Mouse (Mus musculus) hindbrain, embryonic 10.5 days (tissue): ENCODE measurements around the gene Yipf2. TPM values are rescaled to one million over a fixed set of nuclear protein-coding genes. Genes with fewer than 3 reads are reported as not detected.

Source experiments
- DNase-seq: peaks from one replicate; pipeline ENCODE4 v3.0.0-alpha.2; 2017; ENCODE audit warnings: low spot score
- H3K27ac ChIP-seq: fragments of 300-500 bp; sonication (generic); 2 replicates; pipeline ENCODE4 v1.5.1; 2016; ENCODE audit warnings: mild to moderate bottlenecking, moderate library complexity
- H3K27me3 ChIP-seq: fragments of 300-500 bp; sonication (generic); 2 replicates; pipeline ENCODE4 v1.6.1; 2016; ENCODE audit warnings: mild to moderate bottlenecking; ENCODE audit not compliant: poor library complexity, insufficient read depth, severe bottlenecking
- H3K36me3 ChIP-seq: fragments of 300-500 bp; sonication (generic); 2 replicates; pipeline ENCODE4 v1.6.1; 2016; ENCODE audit warnings: mild to moderate bottlenecking, moderate library complexity
- H3K4me1 ChIP-seq: fragments of 300-500 bp; sonication (generic); replicated peaks from 2 replicates; pipeline ENCODE4 v1.6.1; 2016; ENCODE audit warnings: mild to moderate bottlenecking
- H3K4me3 ChIP-seq: fragments of 300-500 bp; sonication (generic); 2 replicates; pipeline ENCODE4 v1.5.1; 2016; ENCODE audit warnings: mild to moderate bottlenecking, moderate library complexity
- H3K9me3 ChIP-seq: fragments of 300-500 bp; sonication (generic); 2 replicates; pipeline ENCODE4 v1.6.1; 2016; ENCODE audit warnings: mild to moderate bottlenecking, moderate library complexity
- WGBS: fragments of 180-500 bp; shearing (Covaris S2); methylation state at CpG from one replicate; pipeline ENCODE4 v1.1.7; 2016; 5-methylcytosine and 5-hydroxymethylcytosine counted together
- polyA plus RNA-seq: library from polyadenylated mRNA; unstranded; fragments of >200 nt; fragmentation: Nextera tagmentation; extraction: Ambion mirVana; gene quantifications from 2 replicates; pipeline ENCODE4 v1.2.1, GENCODE M21; 2016

Gene Yipf2
- polyA plus RNA-seq, 1 experiment from 2014 or later: 23.7 TPM

DNA sequence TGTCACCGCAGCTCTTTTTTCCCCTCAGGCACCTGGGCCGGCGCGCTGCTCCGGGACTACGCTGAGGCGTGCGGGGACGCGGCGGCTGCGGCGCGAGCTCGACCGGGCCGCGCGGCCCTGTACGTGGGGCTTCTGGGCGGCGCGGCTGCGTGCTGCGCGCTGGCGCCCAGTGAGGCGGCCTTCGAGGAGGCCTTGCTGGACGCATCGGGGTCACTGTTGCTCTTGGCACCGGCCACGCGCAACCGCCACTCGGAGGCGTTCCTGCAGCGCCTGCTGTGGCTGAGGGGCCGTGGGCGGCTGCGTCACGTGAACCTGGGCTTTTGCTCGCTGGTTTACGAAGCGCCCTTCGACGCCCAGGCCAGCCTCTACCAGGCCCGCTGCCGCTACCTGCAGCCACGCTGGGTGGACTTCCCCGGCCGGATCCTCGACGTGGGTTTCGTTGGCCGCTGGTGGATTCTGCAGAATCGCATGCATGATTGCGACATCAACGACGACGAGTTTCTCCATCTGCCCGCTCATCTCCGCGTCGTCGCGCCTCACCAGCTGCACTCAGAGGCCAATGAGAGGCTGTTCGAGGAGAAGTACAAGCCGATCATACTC, 594 bp upstream of the Yipf2 start:
- 3% methylated on average over 69 of the region's 69 CpGs for WGBS
- Histone ChIP-seq H3K4me1 (peaks cover 34% of the 10 kb centered on the region), H3K4me3 (peak overlapping the region; percentile 99), H3K27me3 (no peaks in the 10 kb centered on the region), H3K27ac (peak overlapping the region; percentile 90), H3K36me3 (peaks cover 61% of the 10 kb centered on the region), H3K9me3 (no peaks in the 10 kb centered on the region)
- no peak for DNase-seq

DNA sequence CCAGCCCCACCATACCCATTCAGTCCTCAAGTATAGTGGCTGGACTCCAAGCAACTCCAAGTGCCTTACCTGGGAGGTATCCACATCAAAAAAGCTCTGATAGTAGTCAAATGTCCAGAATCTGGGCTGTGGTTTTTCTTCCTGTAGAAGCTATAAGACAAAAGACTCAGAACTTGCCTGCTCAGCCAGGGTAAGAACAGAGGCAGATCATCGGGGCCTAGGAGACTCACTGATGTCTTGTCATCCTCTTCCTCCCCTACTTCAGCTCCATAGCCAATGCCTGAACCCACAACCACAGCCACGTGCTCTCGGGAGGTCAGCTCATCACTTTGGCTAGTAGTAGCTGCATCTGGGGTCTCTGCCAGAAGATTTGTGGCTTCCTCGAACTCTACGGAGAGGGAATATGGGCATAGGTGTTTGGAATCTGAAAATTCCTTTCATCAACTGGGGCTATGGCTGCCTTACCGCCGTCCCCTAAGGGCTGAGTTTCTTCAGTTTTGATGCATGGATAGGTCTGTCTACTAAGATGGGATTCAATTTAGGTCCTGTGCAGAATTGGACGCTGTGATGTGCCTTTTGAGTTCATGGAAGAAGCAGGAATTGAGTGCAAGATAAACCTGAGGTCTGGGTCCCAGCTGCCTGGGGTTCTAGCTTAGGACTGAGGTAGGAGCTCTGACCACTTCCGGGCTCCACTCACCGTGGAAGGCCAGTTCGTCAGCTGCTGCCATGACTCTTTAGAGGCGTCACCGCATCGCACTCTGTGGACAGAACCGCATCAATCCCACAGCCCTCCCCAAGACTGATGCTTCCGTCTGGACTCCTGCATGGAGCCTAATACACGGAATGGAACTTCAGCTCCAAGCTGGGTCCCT, 561 bp downstream of the Yipf2 start:
- WGBS: 21% methylated on average over 17 of the region's 17 CpGs
- Histone ChIP-seq H3K4me1 (peaks cover 34% of the 10 kb centered on the region), H3K36me3 (peaks cover 73% of the 10 kb centered on the region)

DNA sequence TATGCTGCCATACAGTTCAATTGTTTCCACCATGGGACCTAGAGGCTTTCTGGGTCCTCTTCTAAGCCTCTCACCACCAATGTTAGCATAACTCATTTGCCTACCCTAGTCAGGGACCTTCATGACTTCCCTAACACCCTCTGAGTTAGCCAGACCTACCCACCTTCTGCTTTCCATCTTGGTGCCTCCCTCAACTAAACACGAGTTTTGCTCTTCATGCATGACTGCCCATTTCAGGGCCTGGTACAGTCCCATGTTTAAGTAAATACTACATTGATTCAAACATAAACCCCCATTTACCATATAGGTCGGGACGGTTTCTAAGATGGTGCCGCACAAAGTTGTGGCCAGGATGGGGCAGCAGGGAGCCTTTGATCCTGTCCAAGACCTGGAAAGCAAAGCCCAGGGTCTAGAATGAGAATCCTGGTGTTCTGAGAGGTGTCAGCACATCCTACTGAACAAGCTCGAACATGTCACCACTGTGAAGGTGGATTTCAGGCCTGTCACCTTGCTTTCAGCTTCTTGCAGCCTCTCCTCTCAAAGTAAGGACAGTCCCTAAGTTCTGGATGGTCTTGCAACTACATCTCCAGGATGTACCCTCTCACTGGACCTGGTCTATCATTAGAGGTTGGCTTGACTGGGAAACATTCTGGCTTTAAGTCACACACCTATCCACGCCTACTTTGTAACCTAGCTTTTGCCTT, 1.3 kb downstream of the Yipf2 start:
- peak overlapping the region; percentile 99 for H3K4me3 ChIP-seq
- 87% methylated on average over 6 of the region's 6 CpGs for WGBS
- no peak overlapping the region for H3K27ac ChIP-seq
- peaks cover 34% of the 10 kb centered on the region for H3K4me1 ChIP-seq
- no peak for DNase-seq
- H3K9me3 ChIP-seq: no peaks in the 10 kb centered on the region
- H3K27me3 ChIP-seq: no peaks in the 10 kb centered on the region
- H3K36me3 ChIP-seq: peaks cover 74% of the 10 kb centered on the region

More for the DNA sequence above, 561 bp downstream of the Yipf2 start:
- H3K27me3 ChIP-seq: no peaks in the 10 kb centered on the region
- DNase-seq: no peak
- H3K9me3 ChIP-seq: no peaks in the 10 kb centered on the region
- H3K4me3 ChIP-seq: peak overlapping the region; percentile 99
- H3K27ac ChIP-seq: peak overlapping the region; percentile 90

DNA sequence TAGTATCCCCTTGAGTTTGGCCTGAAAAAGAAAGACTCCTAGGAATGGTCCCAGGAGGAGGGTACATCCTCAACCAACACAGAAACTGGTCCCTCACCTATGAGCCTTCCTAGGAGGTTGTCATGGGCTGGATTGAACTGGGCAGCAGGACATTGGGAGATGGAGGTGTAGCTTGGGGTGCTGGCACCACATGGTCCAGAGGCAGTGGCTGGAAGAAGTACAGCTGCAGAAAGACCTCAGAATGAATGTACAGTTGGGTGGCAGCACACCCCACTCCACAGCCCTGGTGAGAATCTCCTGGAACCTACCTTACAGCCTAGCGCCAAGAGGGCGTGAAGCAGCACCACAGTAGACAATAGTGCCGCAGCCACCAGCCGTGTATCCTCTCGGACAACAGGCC, 3.1 kb downstream of the Yipf2 start:
- no peak overlapping the region for H3K27ac ChIP-seq
- H3K36me3 ChIP-seq: peaks cover 74% of the 10 kb centered on the region
- 93% methylated on average over 5 of the region's 5 CpGs for WGBS
- H3K27me3 ChIP-seq: no peaks in the 10 kb centered on the region
- H3K9me3 ChIP-seq: no peaks in the 10 kb centered on the region
- H3K4me3 ChIP-seq: no peak overlapping the region
- H3K4me1 ChIP-seq: peaks cover 30% of the 10 kb centered on the region
- DNase-seq: no peak

DNA sequence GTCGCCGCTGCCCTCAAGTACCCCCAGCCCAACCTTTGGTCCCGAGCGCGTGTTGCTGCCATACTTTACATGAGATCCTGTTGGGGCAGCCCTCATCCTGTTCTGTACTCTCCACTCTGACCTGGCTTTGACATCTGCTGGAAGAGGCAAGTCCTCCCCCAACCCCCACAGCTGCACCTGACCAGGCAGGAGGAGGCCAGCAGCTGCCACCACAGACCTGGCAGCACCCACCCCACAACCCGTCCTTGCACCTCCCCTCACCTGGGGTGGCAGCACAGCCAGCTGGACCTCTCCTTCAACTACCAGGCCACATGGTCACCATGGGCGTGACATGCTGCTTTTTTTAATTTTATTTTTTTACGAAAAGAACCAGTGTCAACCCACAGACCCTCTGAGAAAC, 4.3 kb downstream of the Yipf2 start:
- WGBS: 91% methylated on average over 8 of the region's 8 CpGs

DNA sequence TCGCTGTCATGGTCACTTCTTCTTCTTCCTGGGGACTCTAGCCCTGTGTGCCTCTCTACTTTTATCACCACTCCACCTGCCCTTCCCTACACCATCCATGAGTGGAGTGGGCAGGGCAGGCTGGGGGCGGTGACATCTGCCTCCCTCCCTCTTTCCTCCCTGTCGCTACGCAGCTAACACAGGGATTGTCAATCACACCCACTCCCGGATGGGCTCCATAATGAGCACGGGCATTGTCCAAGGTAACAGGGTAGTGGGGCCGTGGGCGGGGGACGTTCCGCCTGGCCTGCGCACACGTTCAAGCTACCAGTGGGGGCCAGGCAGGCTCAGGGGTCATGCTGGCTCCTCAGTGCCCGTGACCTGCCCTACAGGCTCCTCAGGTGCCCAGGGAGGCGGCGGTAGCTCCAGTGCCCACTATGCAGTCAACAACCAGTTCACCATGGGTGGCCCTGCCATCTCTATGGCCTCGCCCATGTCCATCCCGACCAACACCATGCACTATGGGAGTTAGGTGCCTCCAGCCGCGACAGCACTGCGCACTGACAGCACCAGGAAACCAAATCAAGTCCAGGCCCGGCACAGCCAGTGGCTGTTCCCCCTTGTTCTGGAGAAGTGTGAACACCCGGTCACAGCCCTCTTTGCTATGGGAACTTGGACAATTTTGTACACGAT, 4.8 kb downstream of the Yipf2 start:
- H3K4me1 ChIP-seq: peaks cover 14% of the 10 kb centered on the region
- WGBS: 89% methylated on average over 23 of the region's 23 CpGs
- no peaks in the 10 kb centered on the region for H3K9me3 ChIP-seq
- H3K27ac ChIP-seq: no peak overlapping the region
- H3K27me3 ChIP-seq: no peaks in the 10 kb centered on the region
- no peak overlapping the region for H3K4me3 ChIP-seq
- peaks cover 86% of the 10 kb centered on the region for H3K36me3 ChIP-seq
- no peak for DNase-seq

More for the DNA sequence above, 4.3 kb downstream of the Yipf2 start:
- no peak overlapping the region for H3K4me3 ChIP-seq
- no peak overlapping the region for H3K27ac ChIP-seq
- no peaks in the 10 kb centered on the region for H3K27me3 ChIP-seq
- no peaks in the 10 kb centered on the region for H3K9me3 ChIP-seq
- peaks cover 81% of the 10 kb centered on the region for H3K36me3 ChIP-seq
- no peak for DNase-seq
- H3K4me1 ChIP-seq: peaks cover 18% of the 10 kb centered on the region

DNA sequence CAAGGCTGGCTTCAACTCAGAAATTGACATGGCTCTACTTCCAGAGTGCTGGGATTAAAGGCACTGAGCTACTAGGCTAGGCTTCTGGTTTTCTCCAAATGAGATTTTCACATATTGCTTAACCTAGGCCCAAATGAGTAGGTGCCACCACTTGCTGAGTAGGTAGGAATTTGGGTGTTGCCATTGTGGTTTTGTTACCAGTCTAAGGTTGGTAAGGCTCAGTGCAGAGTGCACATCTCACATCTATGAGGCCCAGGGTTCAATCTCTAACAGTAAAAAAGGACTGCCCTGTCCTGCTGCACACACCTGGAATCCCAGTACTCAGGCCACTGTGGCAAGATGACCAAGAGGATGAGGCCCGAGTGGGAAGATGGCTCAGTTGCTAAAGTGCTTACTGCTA, 7.2 kb downstream of the Yipf2 start:
- DNase-seq: no peak
- Histone ChIP-seq H3K9me3 (no peaks in the 10 kb centered on the region), H3K27ac (no peak overlapping the region), H3K4me1 (no peaks in the 10 kb centered on the region), H3K36me3 (peaks cover 100% of the 10 kb centered on the region), H3K4me3 (no peak overlapping the region), H3K27me3 (no peaks in the 10 kb centered on the region)
- 92% methylated on average over 1 of the region's 1 CpGs for WGBS

DNA sequence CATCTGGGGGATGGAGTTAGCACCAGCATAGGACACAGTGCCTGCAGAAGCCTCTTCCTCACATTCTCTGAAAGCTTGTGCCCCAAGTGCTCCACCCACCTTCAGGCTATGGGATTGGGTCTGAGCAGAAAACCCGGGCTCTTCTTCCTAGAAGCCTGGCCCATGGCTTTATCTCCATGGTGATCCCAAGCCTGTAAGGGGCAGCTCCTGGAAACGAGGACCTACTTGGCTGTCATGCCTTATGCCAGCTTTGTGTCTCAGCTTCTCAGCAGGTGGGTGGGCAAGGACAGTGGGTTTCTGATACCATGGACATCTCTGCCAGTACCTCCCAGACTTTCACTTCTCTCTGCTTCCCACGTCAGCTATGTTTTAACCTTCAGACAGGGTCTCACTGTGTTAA, 14.4 kb downstream of the Yipf2 start:
- no peak for DNase-seq
- WGBS: 80% methylated on average over 3 of the region's 3 CpGs
- Histone ChIP-seq H3K9me3 (no peaks in the 10 kb centered on the region), H3K27ac (no peak overlapping the region), H3K27me3 (no peaks in the 10 kb centered on the region), H3K4me1 (no peaks in the 10 kb centered on the region), H3K4me3 (no peak overlapping the region), H3K36me3 (peaks cover 98% of the 10 kb centered on the region)

DNA sequence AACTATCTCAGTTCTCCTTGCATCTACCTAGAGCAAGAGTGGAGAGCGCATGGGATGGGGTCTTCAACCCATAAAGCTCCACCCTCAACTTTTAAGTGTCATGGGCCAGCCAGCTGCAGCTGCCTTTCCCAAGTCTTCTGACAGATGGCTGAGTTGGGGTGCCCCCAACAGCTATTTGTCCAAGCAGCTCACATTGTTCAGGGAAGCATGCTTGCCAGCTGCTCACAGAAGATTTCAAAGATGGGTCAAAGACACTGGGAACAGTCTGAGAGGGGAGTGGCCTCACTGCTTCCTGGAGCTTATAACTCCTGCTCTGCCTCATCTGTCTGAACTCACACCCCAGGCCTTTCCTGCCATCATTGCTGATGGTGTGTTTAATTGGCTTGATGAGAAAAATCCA, 16.3 kb downstream of the Yipf2 start:
- peaks cover 98% of the 10 kb centered on the region for H3K36me3 ChIP-seq
- no peaks in the 10 kb centered on the region for H3K9me3 ChIP-seq
- no peaks in the 10 kb centered on the region for H3K4me1 ChIP-seq
- no peak overlapping the region for H3K4me3 ChIP-seq
- 100% methylated on average over 1 of the region's 1 CpGs for WGBS
- no peak overlapping the region for H3K27ac ChIP-seq
- DNase-seq: no peak
- no peaks in the 10 kb centered on the region for H3K27me3 ChIP-seq

DNA sequence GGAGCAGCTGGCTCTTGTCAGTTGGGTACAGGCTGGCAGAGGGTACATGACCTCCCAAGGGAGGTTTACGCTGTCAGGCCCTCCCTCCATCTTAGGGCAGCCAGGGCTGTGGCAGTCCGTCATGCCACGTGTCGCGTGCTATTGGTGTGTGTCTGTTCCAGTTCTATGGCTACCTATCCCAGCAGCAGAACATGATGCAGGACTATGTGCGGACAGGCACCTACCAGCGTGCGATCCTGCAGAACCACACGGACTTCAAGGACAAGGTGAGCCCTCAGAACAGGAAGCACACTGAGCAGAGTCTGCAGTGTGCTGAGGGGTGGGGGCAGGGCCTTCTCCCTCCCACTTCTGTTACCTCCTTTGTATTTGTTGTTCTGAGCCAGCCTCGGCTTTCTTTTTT, 17.4 kb downstream of the Yipf2 start:
- no peak for DNase-seq
- H3K4me3 ChIP-seq: no peak overlapping the region
- no peaks in the 10 kb centered on the region for H3K27me3 ChIP-seq
- no peaks in the 10 kb centered on the region for H3K9me3 ChIP-seq
- 95% methylated on average over 10 of the region's 10 CpGs for WGBS
- H3K27ac ChIP-seq: no peak overlapping the region
- peaks cover 98% of the 10 kb centered on the region for H3K36me3 ChIP-seq
- no peaks in the 10 kb centered on the region for H3K4me1 ChIP-seq

DNA sequence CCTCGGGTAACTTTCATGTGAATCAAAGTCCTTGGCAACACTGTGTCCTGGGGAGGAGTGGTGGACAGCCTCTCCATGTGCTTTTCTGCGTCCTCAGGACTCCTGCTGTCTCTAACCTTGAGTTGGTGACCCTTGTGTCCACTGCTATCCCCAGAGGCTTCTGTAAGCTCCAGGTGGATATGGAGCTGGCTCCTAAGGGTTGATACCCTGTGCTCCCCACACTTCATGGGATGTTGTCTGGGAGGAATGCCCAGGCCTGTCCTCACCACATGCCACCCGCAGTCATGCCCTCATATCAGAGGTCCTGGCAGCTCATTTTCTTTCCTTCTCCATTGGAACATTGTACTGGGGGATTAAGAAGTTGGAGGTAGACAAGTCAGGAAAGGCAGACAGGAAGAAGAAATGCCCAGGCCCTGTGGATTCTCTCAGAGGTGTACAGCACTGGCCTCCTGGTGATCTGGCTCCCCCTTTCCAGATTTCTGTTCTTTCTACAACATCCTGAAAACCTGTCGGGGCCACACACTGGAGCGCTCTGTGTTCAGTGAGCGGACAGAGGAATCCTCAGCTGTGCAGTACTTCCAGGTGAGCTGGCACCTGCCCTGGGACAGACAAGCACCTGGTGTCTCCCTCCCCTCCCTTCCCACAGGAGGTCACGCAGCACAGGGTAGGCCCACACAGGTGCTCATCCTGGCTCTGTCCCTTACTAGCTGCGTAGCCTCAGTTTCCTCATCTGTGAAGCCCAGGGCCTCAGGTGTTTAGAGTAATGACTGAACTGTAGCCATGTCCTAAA, 18.4 kb downstream of the Yipf2 start:
- H3K27ac ChIP-seq: no peak overlapping the region
- no peak overlapping the region for H3K4me3 ChIP-seq
- peaks cover 98% of the 10 kb centered on the region for H3K36me3 ChIP-seq
- WGBS: 96% methylated on average over 8 of the region's 8 CpGs
- H3K27me3 ChIP-seq: no peaks in the 10 kb centered on the region
- no peaks in the 10 kb centered on the region for H3K4me1 ChIP-seq
- no peak for DNase-seq
- H3K9me3 ChIP-seq: no peaks in the 10 kb centered on the region

DNA sequence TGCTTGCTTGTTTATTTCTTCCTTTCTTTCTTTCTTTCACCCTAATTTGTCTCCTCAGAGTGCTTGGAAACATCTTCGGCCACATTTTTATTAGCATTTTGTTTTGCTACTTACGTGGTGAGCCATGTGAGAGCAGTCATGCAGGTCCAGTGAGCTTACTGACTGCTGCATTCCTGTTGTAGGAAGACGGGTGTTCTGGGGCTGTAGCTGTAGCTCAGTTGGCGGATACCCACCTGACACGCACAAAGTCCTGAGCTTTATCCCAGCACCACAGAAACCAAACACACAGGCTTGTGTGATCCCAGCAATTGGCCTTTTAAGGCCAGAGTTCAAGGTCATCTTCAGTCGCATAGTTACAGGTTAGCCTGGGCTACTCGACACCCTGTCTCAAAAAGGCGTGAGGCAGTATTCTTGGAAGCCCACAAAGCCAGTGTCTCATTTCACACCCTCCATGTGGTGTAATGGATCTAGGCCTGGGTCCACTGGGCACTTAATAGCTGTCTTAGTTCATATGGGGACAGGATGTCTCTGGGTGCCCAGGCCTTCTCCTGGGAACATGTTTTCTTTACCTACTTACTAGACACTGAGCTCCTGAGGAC, 23.9 kb downstream of the Yipf2 start:
- Histone ChIP-seq H3K9me3 (no peaks in the 10 kb centered on the region), H3K27me3 (no peaks in the 10 kb centered on the region), H3K36me3 (peaks cover 57% of the 10 kb centered on the region), H3K4me1 (no peaks in the 10 kb centered on the region), H3K27ac (no peak overlapping the region), H3K4me3 (no peak overlapping the region)
- DNase-seq: no peak
- 91% methylated on average over 8 of the region's 8 CpGs for WGBS
